Mouse (Mus musculus): Measurements from ENCODE around the gene Cadps. TPM values are rescaled to one million over a fixed set of nuclear protein-coding genes. Genes with fewer than 3 reads are reported as not detected.

Cadps gene
- 0.19 and 0.23 TPM in 2 replicates for polyA plus RNA-seq (2016; fragmentation: Nextera tagmentation; extraction: Ambion mirVana)

DNA sequence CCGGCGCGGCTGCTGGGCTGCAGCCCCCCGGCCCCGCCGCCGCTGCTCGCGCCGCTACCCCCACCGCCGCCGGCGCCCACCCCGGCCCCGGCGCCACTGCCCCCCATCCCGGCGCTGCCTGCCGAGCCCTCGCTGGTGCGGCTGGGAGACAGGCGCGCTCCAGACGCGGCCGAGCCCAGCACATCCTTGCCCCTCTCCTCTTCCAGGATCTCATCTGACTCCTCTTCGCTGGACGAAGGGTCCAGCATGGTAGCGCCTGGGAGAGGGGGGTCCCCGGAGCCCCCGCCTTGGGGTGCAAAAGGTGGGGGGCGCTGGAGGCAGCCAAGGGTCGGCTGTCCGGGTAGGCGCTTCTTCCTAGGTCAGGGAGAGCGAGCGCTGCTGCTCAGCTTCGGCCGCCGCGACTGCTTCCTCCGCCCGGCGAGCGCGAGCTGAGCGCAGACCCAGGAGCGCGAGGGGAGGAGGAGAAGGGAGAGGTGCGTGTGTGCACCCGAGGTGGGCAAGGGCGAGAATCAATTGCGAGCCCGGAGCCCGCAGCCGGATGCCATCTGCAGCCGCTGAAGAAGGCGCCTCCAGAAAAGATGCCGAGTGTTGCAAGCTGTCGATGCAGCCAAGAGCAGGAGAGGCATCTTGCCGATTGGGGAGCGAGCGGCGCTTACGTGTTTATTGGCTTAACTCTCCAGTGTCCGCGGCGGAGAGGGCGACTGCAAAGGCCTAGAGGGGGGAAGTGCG is at the start of gene Cadps:
Gene Cadps (minus strand): TSS at position 589 of the 729 bp plus-strand sequence.
- Histone ChIP-seq H3K4me1 (peaks cover 20% of the 10 kb centered on the region), H3K9me3 (replicated peaks) (no peaks in the 10 kb centered on the region), H3K27me3 (ENCODE audit: low read depth, poor library complexity, severe bottlenecking) (peaks cover 27% of the 10 kb centered on the region), H3K27ac (peak within 1 kb of the TSS; percentile 63), H3K4me3 (peak within 1 kb of the TSS; percentile 65), H3K36me3 (no peaks in the 10 kb centered on the region)
- WGBS, result 1% methylated on average over 71 of the region's 71 CpGs
- DNase-seq (ENCODE audit: low spot score), result peak; percentile 51

DNA sequence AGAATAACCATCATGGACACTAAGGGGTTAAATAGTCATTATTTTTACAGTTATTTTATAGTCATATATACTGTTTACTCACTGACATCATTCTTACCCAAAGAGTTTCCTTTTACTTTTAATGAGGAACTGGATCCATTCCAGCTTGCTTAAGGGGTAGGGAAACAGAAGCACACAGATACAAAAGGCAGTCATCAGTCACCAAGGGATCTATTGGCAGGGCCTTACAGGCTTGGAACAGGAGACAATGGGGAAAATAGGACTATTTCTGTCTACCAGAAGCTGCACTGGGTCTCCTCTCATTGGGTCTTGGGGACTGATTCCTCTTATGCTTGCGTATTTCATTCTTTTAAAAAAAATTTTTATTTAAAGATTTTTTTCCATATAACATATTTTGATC is 46.7 kb upstream of the Cadps start:
- no peaks in the 10 kb centered on the region for H3K36me3 ChIP-seq
- WGBS, result 100% methylated on average over 1 of the region's 1 CpGs
- H3K4me3 ChIP-seq, result no peak overlapping the region
- no peaks in the 10 kb centered on the region for H3K27me3 ChIP-seq (ENCODE audit: low read depth, poor library complexity, severe bottlenecking)
- H3K4me1 ChIP-seq, result no peaks in the 10 kb centered on the region; the same call in 1 of the 2 replicates
- no peak for DNase-seq (ENCODE audit: low spot score)
- H3K9me3 ChIP-seq (replicated peaks), result no peaks in the 10 kb centered on the region
- H3K27ac ChIP-seq, result no peak overlapping the region

DNA sequence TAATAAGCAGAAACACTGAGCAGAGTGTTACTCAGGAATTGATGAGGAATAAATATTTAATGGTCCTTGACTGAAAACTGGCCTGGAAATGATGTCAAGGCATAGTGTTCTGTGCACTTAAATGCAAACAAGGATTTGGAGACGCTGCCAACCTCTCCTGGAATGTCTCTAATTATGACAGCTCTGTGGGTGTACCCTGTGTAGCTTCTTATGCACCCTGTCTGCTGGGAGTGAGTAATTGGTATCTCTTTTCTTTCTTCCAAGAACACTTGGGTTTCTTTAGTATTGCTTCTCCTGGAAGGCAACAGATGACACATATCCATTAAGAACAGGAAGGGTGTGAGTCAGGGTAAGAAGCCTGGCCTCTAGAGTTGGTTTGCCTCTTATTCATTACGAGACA is 42.4 kb upstream of the Cadps start:
- 74% methylated on average over 2 of the region's 2 CpGs for WGBS
- Histone ChIP-seq H3K4me1 (no peaks in the 10 kb centered on the region; the same call in 1 of the 2 replicates), H3K9me3 (replicated peaks) (no peaks in the 10 kb centered on the region), H3K27ac (no peak overlapping the region), H3K27me3 (ENCODE audit: low read depth, poor library complexity, severe bottlenecking) (no peaks in the 10 kb centered on the region), H3K36me3 (no peaks in the 10 kb centered on the region), H3K4me3 (no peak overlapping the region)
- no peak for DNase-seq (ENCODE audit: low spot score)

DNA sequence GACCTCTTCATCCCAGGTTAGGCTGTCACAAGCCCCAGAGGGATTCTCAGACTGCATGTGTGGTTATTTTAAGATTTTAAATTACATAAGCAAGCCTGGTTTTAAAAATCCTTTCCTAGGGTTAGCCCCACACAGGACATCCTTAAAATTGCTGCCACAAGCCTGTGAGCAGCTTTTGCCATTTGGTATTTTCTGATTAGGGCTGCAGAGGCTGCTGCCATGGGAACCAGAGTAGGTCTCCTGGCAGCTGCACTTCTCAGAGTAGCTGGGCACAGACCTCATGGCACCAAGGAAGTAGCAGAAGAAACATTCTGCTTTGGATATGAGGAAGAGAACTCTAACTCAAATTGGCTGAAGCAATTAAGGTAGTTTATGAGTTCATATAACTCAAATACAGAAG is 21.0 kb upstream of the Cadps start:
- H3K4me3 ChIP-seq, result no peak overlapping the region
- no peaks in the 10 kb centered on the region for H3K36me3 ChIP-seq
- H3K27ac ChIP-seq, result no peak overlapping the region
- no peak for DNase-seq (ENCODE audit: low spot score)
- no peaks in the 10 kb centered on the region for H3K4me1 ChIP-seq
- no peaks in the 10 kb centered on the region for H3K27me3 ChIP-seq (ENCODE audit: low read depth, poor library complexity, severe bottlenecking)
- H3K9me3 ChIP-seq (replicated peaks), result no peaks in the 10 kb centered on the region

- Histone ChIP-seq H3K27ac (no peak overlapping the region), H3K4me1 (no peaks in the 10 kb centered on the region), H3K9me3 (replicated peaks) (no peaks in the 10 kb centered on the region), H3K4me3 (no peak overlapping the region), H3K36me3 (no peaks in the 10 kb centered on the region), H3K27me3 (ENCODE audit: low read depth, poor library complexity, severe bottlenecking) (no peaks in the 10 kb centered on the region)
- DNase-seq (ENCODE audit: low spot score), result no peak
- WGBS, result 69% methylated on average over 1 of the region's 1 CpGs
These were observed 16.6 kb upstream of the Cadps start for GRCm38 (mm10) chr14:12839471-12839870.

DNA sequence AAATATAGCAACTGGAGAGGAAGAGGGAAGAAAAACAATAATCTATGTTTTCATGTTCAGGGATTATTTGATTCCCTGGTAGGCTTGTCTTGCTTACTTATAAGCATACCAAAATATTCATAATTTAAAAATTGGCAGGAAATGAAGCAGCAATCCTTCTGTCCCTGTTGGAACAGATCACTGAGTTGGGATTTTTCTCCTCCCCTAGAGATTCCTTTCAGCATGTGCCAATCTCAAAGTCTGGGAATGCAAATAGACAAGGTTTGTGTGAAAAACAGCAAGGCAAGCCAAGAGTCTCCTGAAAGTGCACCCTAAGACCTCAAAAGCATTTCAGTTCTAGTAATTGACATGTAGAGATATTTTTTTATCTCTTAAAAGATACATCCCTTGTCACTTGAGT is 16.1 kb upstream of the Cadps start:
- Histone ChIP-seq H3K4me3 (no peak overlapping the region), H3K27me3 (ENCODE audit: low read depth, poor library complexity, severe bottlenecking) (no peaks in the 10 kb centered on the region), H3K9me3 (replicated peaks) (no peaks in the 10 kb centered on the region), H3K27ac (no peak overlapping the region), H3K36me3 (no peaks in the 10 kb centered on the region), H3K4me1 (no peaks in the 10 kb centered on the region)
- DNase-seq (ENCODE audit: low spot score), result no peak

GRCm38 (mm10) chr14:12838323-12838722 is 15.4 kb upstream of the Cadps start:
- Histone ChIP-seq H3K27ac (no peak overlapping the region), H3K9me3 (replicated peaks) (no peaks in the 10 kb centered on the region), H3K36me3 (no peaks in the 10 kb centered on the region), H3K27me3 (ENCODE audit: low read depth, poor library complexity, severe bottlenecking) (no peaks in the 10 kb centered on the region), H3K4me3 (no peak overlapping the region), H3K4me1 (no peaks in the 10 kb centered on the region)
- no peak for DNase-seq (ENCODE audit: low spot score)

- H3K9me3 ChIP-seq (replicated peaks), result no peaks in the 10 kb centered on the region
- WGBS, result 33% methylated on average over 1 of the region's 1 CpGs
- H3K27me3 ChIP-seq (ENCODE audit: low read depth, poor library complexity, severe bottlenecking), result no peaks in the 10 kb centered on the region
- H3K36me3 ChIP-seq, result no peaks in the 10 kb centered on the region
- H3K4me1 ChIP-seq, result no peaks in the 10 kb centered on the region
- no peak overlapping the region for H3K4me3 ChIP-seq
- DNase-seq (ENCODE audit: low spot score), result no peak
- no peak overlapping the region for H3K27ac ChIP-seq
These were observed 15.0 kb upstream of the Cadps start for GRCm38 (mm10) chr14:12837902-12838301.

DNA sequence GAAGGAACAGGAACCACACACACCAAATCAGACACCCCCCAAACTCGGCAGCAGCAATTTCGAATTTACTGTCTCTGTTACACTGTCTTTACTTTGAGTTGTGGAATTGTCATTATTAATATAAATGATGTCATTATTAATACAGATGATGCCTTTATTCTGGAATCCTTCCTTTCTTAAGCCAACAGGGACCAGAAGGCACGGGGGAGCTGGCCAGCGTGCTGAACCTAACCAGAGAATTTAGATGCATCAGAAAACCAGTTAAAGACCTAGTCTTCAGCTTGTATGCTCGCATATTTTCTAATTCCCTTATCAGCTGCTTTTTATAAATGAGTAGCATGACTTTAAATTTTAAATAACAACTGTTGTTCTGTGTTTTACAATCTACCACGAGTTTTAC is 902 bp upstream of the Cadps start:
- peaks cover 27% of the 10 kb centered on the region for H3K27me3 ChIP-seq (ENCODE audit: low read depth, poor library complexity, severe bottlenecking)
- no peak overlapping the region for H3K27ac ChIP-seq
- no peaks in the 10 kb centered on the region for H3K36me3 ChIP-seq
- DNase-seq (ENCODE audit: low spot score), result peak; percentile 79
- H3K4me1 ChIP-seq, result peaks cover 20% of the 10 kb centered on the region
- no peaks in the 10 kb centered on the region for H3K9me3 ChIP-seq (replicated peaks)
- no peak overlapping the region for H3K4me3 ChIP-seq
- 17% methylated on average over 6 of the region's 6 CpGs for WGBS

- H3K4me1 ChIP-seq, result peaks cover 20% of the 10 kb centered on the region
- H3K36me3 ChIP-seq, result no peaks in the 10 kb centered on the region
- H3K4me3 ChIP-seq, result peak overlapping the region; percentile 65
- peak overlapping the region; percentile 63 for H3K27ac ChIP-seq
- peak; percentile 70 for DNase-seq (ENCODE audit: low spot score)
- 0% methylated on average over 58 of the region's 58 CpGs for WGBS
- H3K9me3 ChIP-seq (replicated peaks), result no peaks in the 10 kb centered on the region
- H3K27me3 ChIP-seq (ENCODE audit: low read depth, poor library complexity, severe bottlenecking), result peaks cover 27% of the 10 kb centered on the region
These were observed 918 bp downstream of the Cadps start for GRCm38 (mm10) chr14:12821831-12822490.

- peaks cover 20% of the 10 kb centered on the region for H3K4me1 ChIP-seq
- H3K9me3 ChIP-seq (replicated peaks), result no peaks in the 10 kb centered on the region
- DNase-seq (ENCODE audit: low spot score), result no peak
- no peak overlapping the region for H3K27ac ChIP-seq
- peak overlapping the region; percentile 65 for H3K4me3 ChIP-seq
- no peaks in the 10 kb centered on the region for H3K36me3 ChIP-seq
- peaks cover 27% of the 10 kb centered on the region for H3K27me3 ChIP-seq (ENCODE audit: low read depth, poor library complexity, severe bottlenecking)
- WGBS, result under 1% methylated on average over 12 of the region's 13 CpGs
These were observed 1.6 kb downstream of the Cadps start for GRCm38 (mm10) chr14:12821156-12821813.

- Histone ChIP-seq H3K36me3 (no peaks in the 10 kb centered on the region), H3K27me3 (ENCODE audit: low read depth, poor library complexity, severe bottlenecking) (peaks cover 27% of the 10 kb centered on the region), H3K4me1 (peaks cover 20% of the 10 kb centered on the region), H3K4me3 (no peak overlapping the region), H3K27ac (no peak overlapping the region), H3K9me3 (replicated peaks) (no peaks in the 10 kb centered on the region)
- WGBS, result 85% methylated on average over 1 of the region's 1 CpGs
- no peak for DNase-seq (ENCODE audit: low spot score)
These were observed 2.7 kb downstream of the Cadps start for GRCm38 (mm10) chr14:12820149-12820548.

DNA sequence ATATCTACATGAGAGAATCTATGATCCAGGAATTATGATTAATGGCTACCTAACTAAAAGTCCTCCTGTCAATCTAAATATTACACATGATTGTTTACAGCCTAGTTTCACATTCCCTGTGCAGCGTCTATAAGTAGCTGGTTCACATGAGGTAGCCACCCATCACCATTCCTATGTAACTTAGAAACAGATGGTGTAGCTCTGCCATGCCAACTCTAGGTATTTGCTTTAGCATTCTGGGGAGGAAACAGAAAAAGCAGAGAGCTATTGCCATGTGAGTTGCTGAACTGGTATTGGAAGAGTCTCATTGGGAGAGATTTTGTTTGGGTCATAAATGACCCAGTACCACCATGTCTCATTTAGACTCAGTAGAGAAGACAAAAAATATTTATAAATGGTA is 4.4 kb downstream of the Cadps start:
- Histone ChIP-seq H3K36me3 (no peaks in the 10 kb centered on the region), H3K4me1 (peaks cover 20% of the 10 kb centered on the region), H3K4me3 (no peak overlapping the region), H3K27me3 (ENCODE audit: low read depth, poor library complexity, severe bottlenecking) (peaks cover 25% of the 10 kb centered on the region), H3K9me3 (replicated peaks) (no peaks in the 10 kb centered on the region), H3K27ac (no peak overlapping the region)
- 84% methylated on average over 1 of the region's 1 CpGs for WGBS
- DNase-seq (ENCODE audit: low spot score), result no peak

All from limb, embryonic 10.5 days (tissue).